Mouse (Mus musculus) heart, adult 2 months (tissue): ENCODE results near the gene Rnf146. TPM values are rescaled to one million over a fixed set of nuclear protein-coding genes. Genes with fewer than 3 reads are reported as not detected.
A peak's percentile ranks its signal among the peaks of the same experiment; 100 is the strongest.

Experiments
- DNase-seq, 2 experiments: peaks; one replicate each; pipeline ENCODE4 v3.0.0; 2021
- H3K27ac ChIP-seq: fragments of 200-600 bp; 2 replicates; pipeline ENCODE4 v1.8.1; 2022
- H3K27me3 ChIP-seq: fragments of 200-500 bp; 2 replicates; pipeline ENCODE4 v1.6.1; 2012; ENCODE audit warnings: mild to moderate bottlenecking, low read length, inconsistent platforms, mixed read lengths; ENCODE audit not compliant: control insufficient read depth, insufficient read depth
- H3K36me3 ChIP-seq: fragments of 200-500 bp; 2 replicates; pipeline ENCODE4 v1.6.1; 2012; ENCODE audit warnings: low read length, inconsistent platforms; ENCODE audit not compliant: control insufficient read depth, insufficient read depth
- H3K4me1 ChIP-seq: fragments of 200-500 bp; 2 replicates; pipeline ENCODE4 v1.6.1; 2011; ENCODE audit warnings: low read length; ENCODE audit not compliant: control insufficient read depth, insufficient read depth
- H3K4me3 ChIP-seq: fragments of 200-600 bp; 2 replicates; pipeline ENCODE4 v1.8.1; 2022
- H3K79me2 ChIP-seq: fragments of 200-500 bp; replicated peaks from 2 replicates; pipeline ENCODE4 v1.6.1; 2012; ENCODE audit warnings: mild to moderate bottlenecking, inconsistent platforms, low read length, moderate library complexity, mixed read lengths; ENCODE audit not compliant: control insufficient read depth, insufficient read depth
- H3K9ac ChIP-seq: fragments of 200-500 bp; 2 replicates; pipeline ENCODE4 v1.6.1; 2012; ENCODE audit warnings: low read depth, mild to moderate bottlenecking, control low read depth, inconsistent platforms, low read length, mixed read lengths
- CTCF ChIP-seq: fragments of 200-600 bp; IDR thresholded peaks from 2 replicates; pipeline ENCODE4 v1.8.1; 2022; ENCODE audit warnings: antibody characterized with exemption, mild to moderate bottlenecking, moderate library complexity
- EP300 ChIP-seq: fragments of 200-500 bp; IDR thresholded peaks from 2 replicates; pipeline ENCODE4 v1.6.1; 2011; ENCODE audit warnings: low read depth, low read length, control low read depth; ENCODE audit not compliant: insufficient read depth
- POLR2A ChIP-seq: fragments of 200-500 bp; IDR thresholded peaks from 2 replicates; pipeline ENCODE4 v1.6.1; 2011; ENCODE audit warnings: mild to moderate bottlenecking, low read depth, low read length, control low read depth; ENCODE audit not compliant: insufficient read depth
- WGBS: fragments of 180-500 bp; shearing (Covaris S2); methylation state at CpG from one replicate; pipeline ENCODE4 v1.1.7; 2018; 5-methylcytosine and 5-hydroxymethylcytosine counted together
- intact Hi-C: fragments of 180-260 bp; cut with DNase I; formaldehyde crosslinking; loops from one replicate; pipeline ENCODE4 v1.15.1; 2025
- polyA plus RNA-seq: library from polyadenylated mRNA; depleted of rRNA; stranded (reverse); fragments of >200 nt; gene quantifications from 2 replicates; pipeline ENCODE4 v1.2.3, GENCODE M21; 2012
- total RNA-seq, 2 experiments: library from RNA; stranded (reverse); gene quantifications; 2 replicates each; pipeline ENCODE4 v1.2.3; 2021

The Rnf146 gene
- total and polyA plus RNA-seq, 3 experiments: 20.4 to 64.4 (median 61.8) TPM

DNA sequence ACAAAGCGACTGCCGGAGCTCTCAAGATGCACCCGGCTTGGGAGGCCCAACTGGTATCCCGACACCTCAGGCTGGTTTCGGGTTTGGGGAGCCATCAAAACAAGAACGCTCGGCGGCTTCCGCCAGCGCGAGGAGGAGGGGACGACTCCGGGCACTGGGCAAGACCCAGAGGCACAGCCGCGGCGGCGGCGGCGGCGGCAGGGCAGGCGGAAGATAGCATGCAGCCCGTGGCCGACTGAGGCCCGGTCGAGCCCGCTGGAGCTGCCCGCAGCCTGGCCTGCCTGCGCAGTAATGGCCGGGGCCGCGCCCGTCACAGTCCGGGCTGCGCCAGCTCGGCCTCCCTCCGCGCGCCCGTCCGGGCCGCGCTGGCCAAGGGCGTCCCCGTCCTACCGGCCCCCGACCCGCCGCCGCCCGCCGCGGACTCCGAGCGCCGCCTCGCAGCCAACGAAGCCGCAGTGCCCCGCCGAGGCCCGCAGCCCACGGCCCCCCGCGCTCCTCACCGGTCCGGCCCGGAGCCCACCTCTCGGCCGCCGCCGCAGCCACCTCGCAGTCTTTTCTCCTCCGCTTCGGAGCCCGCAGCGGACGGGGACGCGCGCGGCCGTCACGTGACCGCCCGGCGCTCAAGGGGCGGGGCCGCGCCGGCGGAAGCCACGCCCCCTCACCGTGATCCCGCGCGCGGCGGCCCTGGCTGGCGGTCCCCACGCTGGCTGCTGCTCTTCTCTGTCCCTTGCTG lies 612 bp downstream of the Rnf146 start:
- TF ChIP-seq CTCF: no peak
- TF ChIP-seq POLR2A: peak; percentile 91; the same call in 1 of the 2 replicates
- TF ChIP-seq EP300: 0 out of 2 replicates have a peak, but pooled peaks have one; percentile 25
- Histone ChIP-seq H3K9ac (peak overlapping the region; percentile 99), H3K36me3 (peaks cover 30% of the 10 kb centered on the region), H3K27me3 (no peaks in the 10 kb centered on the region), H3K4me3 (peak overlapping the region; percentile 70), H3K27ac (peak overlapping the region; percentile 96), H3K79me2 (peaks cover 2% of the 10 kb centered on the region), H3K4me1 (peaks cover 6% of the 10 kb centered on the region)
- DNase-seq: peak; percentile 96
- under 1% methylated on average over 87 of the region's 100 CpGs for WGBS
- intact Hi-C loops: loop anchor here (1.0 kb wide), 1 partner anchor 48 kb away; the partner anchor contains the start of gene Echdc1

DNA sequence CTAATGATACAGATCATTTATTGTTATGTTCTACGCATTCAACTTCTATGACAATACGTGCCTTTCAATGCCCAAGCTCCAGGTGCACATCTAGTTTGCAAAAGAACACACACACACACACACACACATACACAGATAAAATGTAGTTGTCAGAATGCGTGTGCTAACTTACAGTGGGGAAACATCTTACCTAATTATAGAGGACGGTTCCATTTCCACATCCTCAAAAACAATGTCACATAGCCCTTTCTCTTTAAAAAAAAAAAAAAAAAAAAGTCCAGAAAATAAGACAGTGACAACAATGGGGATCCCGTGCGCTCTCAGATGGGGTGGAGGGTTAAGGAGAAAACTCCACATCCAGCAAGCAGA lies 1.2 kb downstream of the Rnf146 start:
- H3K36me3 ChIP-seq: peaks cover 35% of the 10 kb centered on the region
- H3K4me1 ChIP-seq: peaks cover 10% of the 10 kb centered on the region
- H3K27me3 ChIP-seq: no peaks in the 10 kb centered on the region
- DNase-seq: no peak
- whole genome bisulfite sequencing: 2% methylated on average over 6 of the region's 6 CpGs
- intact Hi-C loops: no loop called here
- H3K4me3 ChIP-seq: peak overlapping the region; percentile 70
- TF ChIP-seq POLR2A: no peak
- TF ChIP-seq CTCF: no peak
- no peak for TF ChIP-seq EP300
- peaks cover 3% of the 10 kb centered on the region for H3K79me2 ChIP-seq
- peak overlapping the region; percentile 99 for H3K9ac ChIP-seq
- peak overlapping the region; percentile 96 for H3K27ac ChIP-seq

DNA sequence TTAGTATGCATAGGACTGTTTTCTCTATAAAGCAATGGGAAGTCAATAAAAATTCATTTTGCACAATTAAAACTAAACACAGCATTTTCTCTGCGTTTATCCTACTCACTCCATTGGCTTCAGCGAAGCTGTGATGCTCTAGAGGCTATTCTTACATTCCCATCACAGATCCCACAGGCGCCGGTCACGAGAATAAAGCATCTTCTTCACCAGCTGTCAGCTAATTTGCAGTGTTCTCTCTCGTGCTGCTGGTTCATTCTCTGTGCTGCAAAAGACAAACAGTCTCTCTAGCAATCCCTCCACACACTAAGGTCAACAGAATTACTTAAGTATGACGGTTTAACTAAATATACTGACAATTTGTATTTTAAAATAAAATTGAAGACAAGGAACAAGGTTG lies 8.1 kb downstream of the Rnf146 start:
- Histone ChIP-seq H3K79me2 (peaks cover 7% of the 10 kb centered on the region), H3K27ac (no peak overlapping the region), H3K9ac (no peak overlapping the region), H3K36me3 (peaks cover 66% of the 10 kb centered on the region), H3K4me1 (peaks cover 13% of the 10 kb centered on the region), H3K4me3 (no peak overlapping the region), H3K27me3 (no peaks in the 10 kb centered on the region)
- intact Hi-C loops: no loop called here
- TF ChIP-seq EP300: no peak
- TF ChIP-seq CTCF: no peak
- no peak for TF ChIP-seq POLR2A
- no peak for DNase-seq
- WGBS: 71% methylated on average over 7 of the region's 7 CpGs

GRCm38 (mm10) chr10:29352575-29352974 lies 9.7 kb downstream of the Rnf146 start:
- Histone ChIP-seq H3K79me2 (peaks cover 7% of the 10 kb centered on the region), H3K4me3 (no peak overlapping the region), H3K36me3 (peaks cover 58% of the 10 kb centered on the region), H3K4me1 (peaks cover 13% of the 10 kb centered on the region), H3K27ac (no peak overlapping the region), H3K9ac (no peak overlapping the region), H3K27me3 (no peaks in the 10 kb centered on the region)
- peak in 1 of 2 experiments; percentile 5 for DNase-seq
- 20% methylated on average over 3 of the region's 3 CpGs for WGBS
- TF ChIP-seq POLR2A (no peak), CTCF (no peak), EP300 (no peak)
- intact Hi-C loops: no loop called here

DNA sequence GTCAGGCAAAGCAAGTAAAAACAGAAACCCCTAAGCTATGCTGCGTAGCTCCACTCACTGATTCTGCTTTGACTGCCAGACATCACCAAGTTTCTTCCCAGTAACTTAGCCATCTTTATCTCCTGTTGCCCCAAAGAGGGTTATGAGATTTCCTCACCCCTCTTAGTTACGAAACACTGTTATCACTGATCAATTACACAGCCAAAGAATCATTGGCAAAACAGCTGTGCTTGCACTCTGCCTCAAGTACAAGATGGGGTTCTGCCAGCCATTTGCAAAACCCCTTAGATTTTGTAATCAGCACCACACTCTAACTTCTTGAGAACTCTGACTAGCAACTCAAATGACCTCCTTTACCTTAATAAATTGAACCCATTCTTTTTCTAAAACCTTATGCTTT lies 10.8 kb downstream of the Rnf146 start:
- Histone ChIP-seq H3K4me1 (peaks cover 10% of the 10 kb centered on the region), H3K79me2 (peaks cover 6% of the 10 kb centered on the region), H3K27ac (no peak overlapping the region), H3K4me3 (no peak overlapping the region), H3K36me3 (peaks cover 46% of the 10 kb centered on the region), H3K9ac (no peak overlapping the region), H3K27me3 (no peaks in the 10 kb centered on the region)
- no peak for TF ChIP-seq CTCF
- TF ChIP-seq EP300: no peak
- TF ChIP-seq POLR2A: no peak
- 74% methylated on average over 2 of the region's 2 CpGs for WGBS
- no peak for DNase-seq
- intact Hi-C loops: no loop called here

DNA sequence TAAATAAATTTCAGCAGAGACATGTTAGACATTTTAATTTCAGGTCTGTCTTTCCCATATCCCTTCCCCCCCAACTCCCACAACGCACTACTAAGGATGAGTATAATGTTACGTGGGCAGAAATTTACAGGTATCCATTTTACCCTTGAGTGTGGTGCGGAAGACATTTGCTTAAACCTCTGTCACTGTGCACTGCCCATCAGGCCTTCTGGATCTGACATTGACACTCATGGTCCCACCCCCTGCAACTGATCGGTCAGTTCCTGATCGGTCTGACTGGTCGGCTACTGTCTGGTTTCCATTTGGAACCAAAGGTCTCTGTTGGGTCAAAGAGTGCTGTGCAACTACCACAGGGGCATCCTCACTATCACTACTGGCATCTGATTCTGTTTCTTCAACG lies 15.6 kb downstream of the Rnf146 start:
- Histone ChIP-seq H3K36me3 (peaks cover 16% of the 10 kb centered on the region), H3K9ac (no peak overlapping the region), H3K4me1 (no peaks in the 10 kb centered on the region), H3K79me2 (peaks cover 6% of the 10 kb centered on the region; the same call in 1 of the 2 replicates), H3K4me3 (no peak overlapping the region), H3K27ac (no peak overlapping the region), H3K27me3 (no peaks in the 10 kb centered on the region)
- TF ChIP-seq EP300 (no peak), POLR2A (no peak)
- DNase-seq: no peak
- intact Hi-C loops: no loop called here
- WGBS: 94% methylated on average over 7 of the region's 7 CpGs
